Comparison of ENCODE assay signal across 24 mouse cellular contexts in the genomic region with DNA sequence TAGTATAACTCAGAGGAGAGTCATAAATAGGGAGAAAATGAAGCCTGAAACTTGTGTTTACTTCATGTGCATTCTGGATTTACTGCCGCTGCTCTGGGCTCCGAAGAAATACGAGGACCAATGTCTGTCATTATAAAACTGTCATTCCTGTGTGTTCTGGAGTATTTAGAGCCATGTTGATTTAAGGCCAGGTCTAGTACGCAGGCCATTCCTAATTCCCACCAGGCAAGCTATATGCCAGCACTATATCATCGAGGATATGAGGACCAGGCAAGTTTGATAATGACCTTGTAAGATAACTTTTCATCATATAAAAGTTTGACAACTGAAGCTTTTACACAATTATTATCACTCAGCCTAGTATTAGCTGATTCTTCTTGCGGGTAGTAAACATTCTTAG.
DNase-seq lines count a peak whose midpoint lies in the region; ATAC-seq and TF ChIP-seq lines count a peak whose summit lies in the region.
"Had no signal": no experiment of that assay in that cellular context is flagged by ENCODE, and none has a peak within 500 bp of the region (broad histone marks: within the 10 kb centered on the region; RNA-seq: fewer than 3 reads in every experiment).

No protein-coding gene starts in this region.

- no peak for TF ChIP-seq CTCF in kidney, postnatal 0 days (IDR thresholded peaks at IDR 0.05; ENCODE audit: low read depth)

- H3K27me3 ChIP-seq in kidney, embryonic 14.5 days (ENCODE audit: control insufficient read depth, insufficient read depth, low read length) = no peaks in the 10 kb centered on the region
- H3K27me3 ChIP-seq in kidney, postnatal 0 days (ENCODE audit: insufficient read depth, low read length) = no peaks in the 10 kb centered on the region
- H3K27me3 ChIP-seq in neural tube, embryonic 14.5 days (ENCODE audit: control insufficient read depth, insufficient read depth, low read length) = no peaks in the 10 kb centered on the region
- H3K27me3 ChIP-seq: forebrain, embryonic 13.5 days; heart, embryonic 12.5 days; hindbrain, embryonic 15.5 days had no signal

- no peak overlapping the region for H3K27ac ChIP-seq in kidney, embryonic 14.5 days (ENCODE audit: low read depth, low read length)
- H3K27ac ChIP-seq in kidney, postnatal 0 days = no peak overlapping the region
- H3K27ac ChIP-seq in neural tube, embryonic 14.5 days (ENCODE audit: low read depth, low read length) = no peak overlapping the region
- H3K27ac ChIP-seq: forebrain, embryonic 10.5 days; forebrain, embryonic 13.5 days; heart, adult 2 months; heart, embryonic 15.5 days; hindbrain, embryonic 10.5 days; hindbrain, embryonic 15.5 days had no signal

- peak; percentile 73 for ATAC-seq in kidney, embryonic 14.5 days (ENCODE audit: low FRiP score, low TSS enrichment)
- ATAC-seq in kidney, postnatal 0 days (replicated peaks; ENCODE audit: low FRiP score, low read depth) = no peak
- ATAC-seq in neural tube, embryonic 14.5 days (ENCODE audit: low read depth) = peak; percentile 53; the same call in 1 of the 2 replicates
- ATAC-seq: CD4-positive, CD25-positive, alpha-beta regulatory T cell, adult 4 months; forebrain, embryonic 13.5 days; forebrain, embryonic 16.5 days had no signal

- H3K36me3 ChIP-seq in kidney, embryonic 14.5 days (ENCODE audit: control insufficient read depth, insufficient read depth, low read length) = no peaks in the 10 kb centered on the region
- no peaks in the 10 kb centered on the region for H3K36me3 ChIP-seq in kidney, postnatal 0 days (ENCODE audit: insufficient read depth, low read length)
- no peaks in the 10 kb centered on the region for H3K36me3 ChIP-seq in neural tube, embryonic 14.5 days (ENCODE audit: control insufficient read depth, insufficient read depth, low read length)
- H3K36me3 ChIP-seq: forebrain, embryonic 10.5 days; heart, embryonic 12.5 days; heart, embryonic 15.5 days; hindbrain, embryonic 10.5 days; hindbrain, embryonic 15.5 days had no signal

- H3K9me3 ChIP-seq in kidney, embryonic 14.5 days (ENCODE audit: control insufficient read depth, low read length) = no peaks in the 10 kb centered on the region
- H3K9me3 ChIP-seq in kidney, postnatal 0 days (replicated peaks; ENCODE audit: low read length) = no peaks in the 10 kb centered on the region
- H3K9me3 ChIP-seq in neural tube, embryonic 14.5 days (ENCODE audit: control insufficient read depth, low read length) = no peaks in the 10 kb centered on the region
- H3K9me3 ChIP-seq: forebrain, embryonic 10.5 days; forebrain, embryonic 13.5 days; heart, embryonic 12.5 days; heart, embryonic 15.5 days; hindbrain, embryonic 10.5 days; hindbrain, embryonic 15.5 days had no signal

- no peak overlapping the region for H3K9ac ChIP-seq in kidney, embryonic 14.5 days (ENCODE audit: low read depth, low read length)
- no peak overlapping the region for H3K9ac ChIP-seq in kidney, postnatal 0 days (ENCODE audit: low read depth, low read length)
- no peak overlapping the region for H3K9ac ChIP-seq in neural tube, embryonic 14.5 days (replicated peaks; ENCODE audit: low read depth, low read length)
- H3K9ac ChIP-seq: forebrain, embryonic 13.5 days; heart, embryonic 12.5 days; heart, embryonic 15.5 days; hindbrain, embryonic 15.5 days had no signal

- H3K4me1 ChIP-seq in kidney, embryonic 14.5 days (ENCODE audit: control insufficient read depth, insufficient read depth, low read length) = peaks cover 11% of the 10 kb centered on the region; the same call in 1 of the 2 replicates
- H3K4me1 ChIP-seq in kidney, postnatal 0 days (replicated peaks; ENCODE audit: insufficient read depth, low read length) = no peaks in the 10 kb centered on the region
- H3K4me1 ChIP-seq in neural tube, embryonic 14.5 days (ENCODE audit: control insufficient read depth, insufficient read depth, low read length) = peaks cover 7% of the 10 kb centered on the region
- H3K4me1 ChIP-seq: forebrain, embryonic 10.5 days had no signal

- no peak overlapping the region for H3K4me2 ChIP-seq in kidney, embryonic 14.5 days (replicated peaks; ENCODE audit: low read depth, low read length)
- no peak overlapping the region for H3K4me2 ChIP-seq in kidney, postnatal 0 days (ENCODE audit: low read length)
- no peak overlapping the region for H3K4me2 ChIP-seq in neural tube, embryonic 14.5 days (ENCODE audit: low read depth, low read length)
- H3K4me2 ChIP-seq: forebrain, embryonic 13.5 days; heart, embryonic 12.5 days; heart, embryonic 15.5 days; hindbrain, embryonic 15.5 days had no signal

- DNase-seq in kidney, adult 18-20 months = no peak
- peak; percentile 79 for DNase-seq in kidney, postnatal 0 days (ENCODE audit: low spot score)
- DNase-seq in kidney, adult 8-10 months = no peak
- DNase-seq in heart, adult 9 months (ENCODE audit: low spot score in 2 of 2) = no peak
- DNase-seq: adrenal gland, adult 2 months; adrenal gland, postnatal 14 days; cerebellum, adult 11 months; cerebellum, adult 9-11 months; cerebellum, postnatal 25 days; gastrocnemius, postnatal 10 days; gastrocnemius, postnatal 36 days; heart, adult 2 months; heart, postnatal 10 days; heart, postnatal 36 days had no signal

- H3K4me3 ChIP-seq in kidney, embryonic 14.5 days (ENCODE audit: low read length) = no peak overlapping the region
- H3K4me3 ChIP-seq in kidney, postnatal 0 days (replicated peaks; ENCODE audit: low read depth, low read length) = no peak overlapping the region
- no peak overlapping the region for H3K4me3 ChIP-seq in neural tube, embryonic 14.5 days (ENCODE audit: low read depth, low read length)
- H3K4me3 ChIP-seq: forebrain, embryonic 10.5 days; forebrain, embryonic 13.5 days; heart, adult 2 months; heart, embryonic 12.5 days; heart, embryonic 15.5 days; hindbrain, embryonic 10.5 days; hindbrain, embryonic 15.5 days had no signal

- 26% methylated on average over 6 of the region's 6 CpGs for WGBS in kidney, embryonic 14.5 days
- 18% methylated on average over 6 of the region's 6 CpGs for WGBS in kidney, postnatal 0 days
- WGBS in neural tube, embryonic 14.5 days = 38% methylated on average over 6 of the region's 6 CpGs
